Mouse (Mus musculus) cerebellum, postnatal 10 days (tissue): ENCODE data around the gene Wwp2.
A peak's percentile ranks its signal among the peaks of the same experiment; 100 is the strongest.
"Not testable (repeated sequence)": the region's sequence is repeated elsewhere in the genome, so short reads cannot be mapped to it uniquely, and the experiment has no call there.

ENCODE experiments used
- DNase-seq, 2 experiments: peaks; one replicate each; pipeline ENCODE4 v3.0.0; 2021; ENCODE audit warnings: mixed read lengths in 2 of 2

Wwp2 gene

DNA sequence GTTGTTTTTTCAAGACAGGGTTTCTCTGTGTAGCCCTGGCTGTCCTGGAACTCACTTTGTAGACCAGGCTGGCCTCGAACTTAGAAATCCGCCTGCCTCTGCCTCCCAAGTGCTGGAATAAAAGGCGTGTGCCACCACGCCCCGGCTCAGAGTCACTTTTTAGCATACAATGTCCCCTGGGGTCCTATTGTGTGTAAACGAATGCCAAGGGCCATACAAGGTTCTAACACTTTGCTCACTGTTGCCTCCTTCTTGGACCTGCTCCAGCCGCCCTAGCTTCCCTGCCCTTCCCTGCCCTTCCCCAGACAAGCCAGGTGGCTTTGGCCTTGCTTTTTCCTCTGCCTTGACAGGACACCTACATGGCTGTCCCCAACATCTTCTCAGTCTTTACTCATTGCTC lies 40.6 kb downstream of the Wwp2 start:
- DNase-seq, result not testable (repeated sequence)

DNA sequence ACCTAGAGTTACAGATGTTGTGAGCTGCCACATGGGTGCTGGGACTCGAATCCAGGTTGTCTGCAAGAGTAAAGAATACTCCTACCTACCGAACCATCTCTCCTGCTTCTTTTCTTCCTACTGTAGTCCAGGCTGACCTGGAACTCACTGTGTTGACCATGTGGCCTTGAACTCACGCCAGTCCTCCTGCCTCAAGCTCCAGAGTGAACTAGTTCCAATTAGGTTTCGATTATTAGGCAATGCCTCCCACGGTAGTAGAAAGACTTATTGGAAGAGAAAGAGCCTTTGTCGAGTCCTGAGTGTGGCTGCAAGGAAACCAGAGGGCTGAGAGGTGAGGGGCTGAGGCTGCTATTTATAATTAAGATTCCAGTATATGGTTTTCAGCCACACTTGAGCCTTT lies 42.6 kb downstream of the Wwp2 start:
- no peak for DNase-seq

DNA sequence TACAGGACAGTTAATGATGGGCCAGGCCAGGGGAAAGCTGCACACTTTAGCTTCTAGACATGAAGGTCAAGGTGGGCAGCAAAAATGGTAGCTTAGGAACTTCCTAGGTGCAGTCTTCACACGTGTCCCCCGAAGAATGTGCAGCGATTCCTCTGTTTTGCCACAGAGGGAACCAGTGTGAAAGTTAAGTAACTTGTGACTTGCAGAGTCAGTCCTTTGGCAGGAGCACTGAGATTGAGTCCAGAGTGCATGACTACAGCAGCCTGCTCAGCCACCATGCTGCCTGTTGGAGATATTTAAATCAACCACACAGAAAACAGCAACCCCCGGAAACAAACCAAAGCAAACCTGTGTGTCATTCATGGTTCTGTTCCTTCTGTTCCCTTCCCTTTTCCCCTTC lies 44.3 kb downstream of the Wwp2 start:
- no peak for DNase-seq

DNA sequence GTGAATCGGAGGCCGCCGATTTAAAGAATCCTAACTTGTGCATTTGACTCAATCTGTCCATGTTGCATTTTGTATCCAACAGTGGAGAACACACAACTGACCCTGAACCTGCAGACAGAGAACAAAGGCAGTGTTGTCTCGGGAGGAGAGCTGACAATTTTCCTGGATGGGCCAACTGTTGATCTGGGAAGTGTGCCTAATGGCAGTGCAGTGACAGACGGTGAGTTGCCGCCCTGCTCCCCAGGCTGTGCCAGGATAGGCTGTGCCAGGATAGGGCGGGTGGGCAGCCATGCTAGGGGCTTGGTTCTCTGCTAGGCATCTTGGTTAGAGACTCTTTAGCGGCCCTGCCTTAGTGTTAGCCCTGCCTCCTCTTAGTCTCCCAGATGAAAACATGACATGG lies 47.1 kb downstream of the Wwp2 start:
- DNase-seq, result peak; percentile 89 to 92

DNA sequence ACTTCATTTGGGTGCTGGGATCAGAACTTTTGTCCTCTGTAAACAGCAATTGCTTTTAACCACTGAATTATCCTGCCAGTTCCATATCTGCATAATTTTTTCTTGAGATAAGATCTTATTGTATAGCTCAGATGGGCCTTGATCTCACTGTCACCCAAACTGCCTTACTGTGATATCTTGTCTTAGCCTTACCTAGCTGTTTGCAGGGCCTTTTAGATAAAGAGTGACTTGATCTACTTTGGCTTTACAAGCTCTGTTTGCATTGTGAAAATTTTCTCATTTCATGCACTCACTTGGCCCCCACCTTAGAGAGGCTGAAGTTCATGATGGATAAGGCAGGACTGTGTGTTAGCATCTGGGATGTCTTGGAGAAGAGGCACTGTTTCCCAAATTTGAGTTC lies 48.8 kb downstream of the Wwp2 start:
- DNase-seq, result no peak

DNA sequence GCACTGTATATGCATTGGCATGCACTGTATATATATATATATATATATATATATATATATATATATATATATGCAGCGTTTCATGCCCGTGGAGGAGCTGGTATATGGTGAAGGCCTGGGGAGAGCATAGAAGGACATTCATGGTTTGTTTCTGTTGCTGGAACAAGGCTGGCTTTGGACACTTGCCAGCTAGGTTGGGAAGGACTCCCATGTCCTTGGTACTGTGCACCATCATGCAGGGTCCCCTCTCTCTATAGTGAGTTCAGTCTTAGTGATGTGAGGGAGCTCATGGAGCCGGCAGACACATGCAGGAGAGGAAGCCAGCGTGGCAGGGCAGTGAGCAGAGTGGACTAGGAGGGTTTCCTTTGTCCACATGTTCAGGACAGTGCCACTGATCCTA lies 52.4 kb downstream of the Wwp2 start:
- peak; percentile 33 to 39 for DNase-seq

DNA sequence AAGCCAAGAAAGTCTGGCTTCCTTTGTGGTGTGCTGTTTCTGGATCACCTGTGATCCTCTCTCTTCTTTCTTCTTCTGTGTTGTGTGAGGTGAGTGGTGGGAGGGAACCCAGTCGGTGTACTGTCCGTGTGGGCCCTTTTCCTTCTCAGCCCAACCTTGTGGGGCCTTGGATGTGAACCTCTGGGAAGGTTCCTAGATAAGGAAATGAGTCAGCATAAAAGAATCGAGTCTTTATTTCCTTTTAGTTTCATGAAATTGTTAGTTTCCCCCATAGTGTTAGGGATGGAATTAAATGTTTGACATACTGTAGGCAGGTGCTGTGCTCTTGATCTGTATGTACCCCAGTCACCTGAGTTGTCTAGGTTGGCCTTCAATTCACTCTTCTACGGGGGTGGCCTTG lies 52.9 kb downstream of the Wwp2 start:
- no peak for DNase-seq

DNA sequence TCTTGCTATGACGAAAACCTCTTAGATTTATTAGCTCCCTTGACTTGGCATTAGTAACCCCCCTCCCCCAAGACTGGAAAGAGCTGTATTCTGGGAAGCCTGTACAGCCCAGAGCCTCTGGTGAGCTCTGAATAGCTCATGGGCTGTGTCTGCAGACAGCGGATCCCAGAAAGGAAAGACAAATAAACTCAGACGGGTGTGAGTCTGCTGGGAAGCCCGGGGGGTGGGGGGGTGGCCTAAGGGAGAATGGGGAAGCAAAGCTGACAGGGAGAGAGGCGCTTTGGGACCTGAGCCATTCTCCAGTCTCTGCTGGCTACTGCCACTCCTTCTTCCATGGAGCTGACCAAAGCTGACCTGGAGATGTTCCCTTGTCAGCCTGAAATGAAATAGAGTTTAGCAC lies 53.8 kb downstream of the Wwp2 start:
- no peak for DNase-seq

DNA sequence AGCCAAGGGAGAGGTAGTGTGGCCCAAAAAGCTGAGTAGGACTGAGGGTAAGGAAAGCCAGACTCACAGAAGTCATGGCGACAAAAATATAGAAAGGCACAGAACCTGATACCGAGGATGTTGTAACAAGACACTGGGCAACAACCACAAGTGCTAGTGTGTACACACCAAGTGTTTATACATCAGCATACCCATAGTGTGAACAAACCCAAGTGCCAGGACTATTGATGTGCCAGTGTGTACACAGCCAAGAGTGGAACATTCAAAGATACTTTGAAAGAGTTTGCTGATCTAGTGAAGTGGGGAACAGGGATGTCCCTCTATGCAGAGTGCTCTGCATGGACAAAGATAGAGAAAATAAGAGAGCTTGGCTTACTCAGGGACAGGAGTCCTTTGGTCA lies 54.5 kb downstream of the Wwp2 start:
- no peak for DNase-seq

DNA sequence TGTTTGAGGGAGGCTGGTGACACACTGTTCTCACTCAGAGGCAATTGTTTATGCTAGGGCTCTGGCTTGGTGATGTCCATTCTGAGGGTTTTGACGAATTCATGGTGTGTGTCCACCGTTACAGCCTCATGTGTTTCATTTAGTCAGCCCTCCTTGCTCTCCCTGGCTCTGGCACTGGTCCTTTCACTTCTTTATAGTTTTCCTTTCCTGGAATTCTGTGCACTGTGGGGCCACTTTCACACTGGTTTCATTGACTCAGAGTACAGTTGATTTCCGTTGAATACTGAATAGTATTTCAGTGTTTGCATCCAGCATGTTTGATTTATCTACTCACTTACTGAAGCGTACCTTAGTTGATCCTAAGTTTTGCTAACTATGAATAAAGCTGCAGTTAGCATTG lies 55.0 kb downstream of the Wwp2 start:
- no peak for DNase-seq

DNA sequence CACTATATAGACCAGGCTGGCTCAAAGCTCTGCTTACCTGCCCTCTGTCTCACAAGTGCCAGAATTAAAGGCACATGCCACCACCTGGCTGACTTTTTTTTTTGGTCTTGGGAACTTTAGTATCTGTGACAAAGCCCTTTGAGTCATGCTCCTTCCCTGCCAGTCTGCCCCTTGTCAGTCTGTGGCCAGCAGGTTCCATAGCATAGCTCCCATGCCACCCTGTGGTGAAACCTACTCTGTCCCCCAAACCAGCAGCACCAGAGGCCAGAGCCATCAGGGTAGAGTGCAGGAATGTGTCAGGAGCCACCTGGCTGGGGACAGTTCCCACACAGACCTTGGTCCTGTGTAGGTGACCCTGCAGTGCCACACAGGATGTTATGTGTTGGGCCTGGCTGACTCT lies 55.7 kb downstream of the Wwp2 start:
- DNase-seq, result no peak

DNA sequence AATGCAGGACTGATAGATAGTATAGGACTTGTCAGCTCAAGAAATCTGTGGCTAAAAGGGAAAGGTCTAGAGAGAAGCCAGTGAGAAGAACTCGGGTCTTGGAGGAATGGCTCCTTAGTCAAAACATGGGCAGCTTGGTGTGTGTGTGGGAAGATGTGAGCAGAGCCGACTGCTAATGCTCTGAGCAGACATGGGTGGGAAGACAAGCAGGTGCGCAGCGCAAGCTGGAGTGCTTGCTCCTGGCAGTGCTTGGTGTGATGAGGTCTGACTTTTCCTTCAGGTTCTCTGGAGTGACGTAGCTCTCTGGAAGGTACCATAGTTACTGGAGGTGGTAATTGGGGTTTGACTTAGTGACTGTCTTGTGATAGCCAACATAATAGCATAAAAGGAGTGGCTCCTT lies 56.6 kb downstream of the Wwp2 start:
- no peak for DNase-seq

DNA sequence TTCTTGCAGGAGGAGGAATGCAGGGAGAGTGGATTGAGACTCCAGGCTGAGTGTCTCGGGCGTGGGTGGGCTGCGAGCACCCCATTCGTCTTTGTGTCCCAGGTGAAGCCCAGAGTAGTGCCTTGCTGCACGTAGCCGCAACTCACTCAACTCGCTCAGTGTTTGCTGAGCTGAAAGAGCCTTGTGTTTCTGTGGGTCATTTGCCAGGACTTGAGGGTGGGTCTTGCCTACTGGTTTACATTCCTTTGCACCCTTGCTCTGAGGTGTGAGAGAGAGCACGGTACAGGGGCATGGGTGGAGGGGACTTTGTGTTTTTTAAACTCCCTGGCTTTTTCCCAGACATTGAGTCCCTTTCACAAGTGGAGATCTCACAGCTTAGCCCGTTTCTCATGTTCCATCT lies 59.3 kb downstream of the Wwp2 start:
- no peak for DNase-seq

DNA sequence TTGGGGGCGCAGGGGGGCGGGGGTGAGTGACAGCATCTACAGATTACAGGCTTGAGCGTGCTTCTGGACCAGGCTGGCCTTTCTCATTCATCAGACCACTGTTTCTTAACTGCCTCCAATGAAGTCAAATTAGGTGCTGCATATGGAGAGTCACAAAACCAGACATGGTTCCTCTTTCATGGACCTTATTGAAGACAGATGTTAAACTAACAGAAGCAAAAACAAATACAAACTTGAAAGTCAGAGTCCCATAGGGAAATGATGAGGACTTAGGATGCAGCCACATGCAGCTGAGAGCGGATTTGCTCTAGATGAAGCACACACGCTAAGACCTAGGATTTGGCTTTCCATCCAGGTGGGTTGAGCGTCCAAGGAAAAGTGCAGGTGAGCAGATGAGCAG lies 61.5 kb downstream of the Wwp2 start:
- DNase-seq, result no peak

DNA sequence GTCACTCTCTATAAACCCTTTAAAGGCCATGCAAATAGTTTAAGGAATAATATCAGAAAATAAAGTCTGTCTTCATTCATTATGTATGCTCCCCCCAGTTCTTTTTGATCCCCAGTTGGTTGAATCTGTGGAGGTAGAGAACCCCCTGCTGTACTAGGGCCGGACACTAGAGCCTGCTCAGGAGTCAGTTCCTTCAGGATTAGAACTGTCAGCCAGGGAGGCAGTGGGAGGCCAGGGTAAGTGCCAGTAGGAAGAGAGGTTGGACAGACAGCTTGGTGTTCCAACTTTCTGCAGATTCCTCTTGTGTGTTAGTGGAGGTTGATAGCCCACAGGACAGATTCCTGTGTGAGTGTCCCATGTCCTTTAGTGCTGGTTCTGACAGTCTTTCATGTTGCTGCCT lies 62.2 kb downstream of the Wwp2 start:
- DNase-seq, result peak; percentile 69 to 77

DNA sequence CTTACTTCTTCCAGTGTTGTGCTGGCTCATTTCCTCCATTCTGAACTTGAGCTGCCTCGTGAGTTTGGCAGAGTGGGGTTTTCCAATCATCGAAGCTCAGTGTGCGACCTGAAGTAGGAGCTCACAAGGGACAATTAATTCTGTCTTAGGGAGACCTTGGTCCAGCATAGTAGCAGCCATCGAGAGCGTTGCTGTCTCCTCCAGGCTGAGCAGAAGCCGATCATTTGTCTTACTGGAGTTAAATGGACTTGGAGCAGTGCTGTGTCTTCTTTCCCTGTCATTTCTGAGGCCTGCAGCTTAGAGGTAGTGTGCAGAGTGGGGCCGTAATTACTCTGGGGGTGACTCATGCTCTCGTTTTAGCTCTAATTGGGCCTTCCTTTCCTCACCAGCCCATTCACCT lies 62.6 kb downstream of the Wwp2 start:
- DNase-seq, result no peak

DNA sequence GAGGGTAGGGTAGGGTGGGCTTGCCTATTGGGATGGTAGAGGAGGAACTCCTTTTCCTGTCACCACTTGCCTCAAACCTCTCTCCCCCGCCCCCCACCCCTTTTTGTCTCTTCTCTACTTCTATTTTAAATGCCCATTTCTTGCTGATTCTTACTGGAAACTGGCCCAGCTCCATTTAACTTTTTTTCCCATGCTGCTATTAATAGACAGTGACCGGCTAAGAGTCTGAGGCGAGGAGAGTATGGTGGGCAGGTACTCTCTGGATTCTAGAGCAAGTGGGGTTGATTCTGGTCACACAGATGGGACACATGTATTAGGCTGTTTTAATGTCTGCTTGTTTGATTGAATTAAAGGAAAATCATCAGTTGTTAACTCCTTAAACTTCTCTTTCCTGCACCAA lies 63.4 kb downstream of the Wwp2 start:
- no peak for DNase-seq

DNA sequence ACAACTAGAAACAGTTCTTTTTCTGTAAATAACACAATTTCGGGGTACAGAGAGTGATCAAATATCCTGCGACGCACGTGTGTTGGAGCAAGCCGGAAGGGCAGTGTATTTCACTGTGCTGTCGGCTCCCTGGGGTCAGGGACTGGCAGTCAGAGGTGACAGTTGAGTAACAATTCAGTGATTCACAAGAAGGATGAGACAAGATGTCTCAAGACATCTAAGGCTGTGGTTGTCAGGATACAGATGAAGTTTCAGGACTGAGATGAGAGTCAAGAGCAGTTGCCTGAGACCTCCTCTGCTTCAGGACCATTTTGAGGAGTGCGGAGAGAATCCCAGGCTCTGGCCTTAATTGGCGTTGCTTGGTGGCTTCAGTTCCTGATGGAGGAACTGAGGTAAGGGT lies 66.2 kb downstream of the Wwp2 start:
- no peak for DNase-seq

DNA sequence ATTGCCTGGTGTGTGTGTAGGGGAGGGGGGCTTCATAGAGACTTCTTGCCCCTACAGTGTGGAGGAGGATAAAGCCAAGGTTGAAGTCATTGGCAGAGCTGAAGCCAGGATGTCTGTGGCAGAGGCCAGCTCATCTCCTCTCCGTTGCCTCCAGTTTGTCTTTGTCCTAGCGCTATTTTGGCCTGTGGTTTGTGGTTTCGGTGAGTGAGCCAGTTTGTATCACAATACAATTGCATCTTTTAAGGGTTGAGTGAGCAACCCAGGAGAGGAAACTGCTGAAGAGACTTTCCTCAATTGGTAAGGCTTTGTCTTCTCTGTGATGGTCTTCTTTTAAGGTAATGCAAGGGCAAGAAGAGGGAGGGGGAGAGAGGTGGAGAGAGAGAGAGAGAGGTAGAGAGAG lies 66.8 kb downstream of the Wwp2 start:
- no peak for DNase-seq

DNA sequence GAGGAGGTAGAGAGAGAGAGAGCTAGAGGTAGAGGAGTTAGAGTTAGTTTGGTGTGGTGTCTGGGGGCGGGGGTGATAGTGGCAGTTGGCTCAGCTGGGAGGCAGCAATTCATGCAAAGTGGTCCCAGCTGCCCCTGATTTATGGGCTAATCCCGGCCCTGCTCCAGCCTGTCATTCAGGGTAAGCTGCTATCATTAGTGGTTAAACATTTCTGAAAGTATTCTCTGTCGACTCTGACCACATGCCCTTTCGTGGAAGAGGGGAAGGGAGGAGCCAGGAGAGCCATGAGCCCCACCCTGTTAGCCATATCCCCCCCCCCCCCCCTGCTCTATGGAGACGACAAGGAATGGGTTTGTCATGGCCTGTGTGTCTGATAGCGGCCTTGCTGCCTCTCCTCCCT lies 67.2 kb downstream of the Wwp2 start:
- peak; percentile 53 to 61 for DNase-seq

DNA sequence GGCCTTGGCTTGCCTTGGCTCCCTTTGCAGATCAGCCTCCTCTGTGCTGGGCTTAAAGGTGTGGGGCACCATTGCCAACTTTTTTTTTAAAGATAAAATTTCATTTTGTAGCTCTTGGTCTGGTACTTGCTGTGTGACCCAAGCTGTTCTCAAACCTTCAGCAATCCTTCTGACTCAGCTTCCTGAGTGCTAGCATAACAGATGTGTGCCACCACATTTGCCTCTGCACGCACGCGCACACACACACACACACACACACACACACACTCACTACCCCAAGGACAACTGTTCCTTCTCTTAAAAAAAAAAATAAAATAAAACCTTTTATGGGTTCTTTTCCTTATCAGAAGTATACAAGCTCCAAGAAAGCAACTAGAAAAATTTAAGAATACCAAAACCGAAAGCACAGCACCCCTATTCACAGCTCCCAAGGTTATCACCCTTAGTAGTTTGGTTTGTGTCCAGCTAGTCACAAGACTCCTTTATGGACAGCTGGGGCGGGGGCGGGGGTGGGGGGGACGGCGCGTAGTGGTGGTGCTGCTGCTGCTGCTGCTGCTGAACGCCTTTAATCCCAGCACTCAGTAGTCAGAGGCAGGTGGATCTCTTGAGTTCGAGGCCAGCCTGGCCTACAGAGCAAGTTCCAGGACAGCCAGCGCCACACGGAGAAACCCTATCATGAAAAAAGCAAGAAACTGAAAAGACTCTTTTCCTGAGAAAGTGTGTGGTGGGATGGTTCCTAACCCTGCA lies 68.2 kb downstream of the Wwp2 start:
- no peak for DNase-seq

DNA sequence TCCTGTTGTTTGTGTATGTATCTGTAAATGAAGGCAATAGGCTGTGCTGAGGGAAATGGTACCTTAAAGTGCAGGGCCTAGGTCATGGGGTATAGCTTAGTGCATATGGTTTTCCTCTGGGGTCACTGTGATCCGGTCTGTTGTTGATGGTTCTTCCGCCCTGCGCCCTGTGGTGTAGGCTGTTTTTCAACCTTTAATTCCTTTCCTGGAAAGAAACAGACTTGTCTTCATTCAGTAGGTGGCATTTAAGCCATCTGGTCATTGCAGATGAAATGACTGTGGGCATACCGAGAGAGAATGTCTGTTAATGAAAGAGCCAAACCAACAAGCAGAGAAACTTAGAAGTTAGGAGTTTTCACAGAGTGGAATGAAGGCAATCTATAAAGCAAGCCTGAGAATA lies 69.1 kb downstream of the Wwp2 start:
- peak; percentile 36 to 40 for DNase-seq

DNA sequence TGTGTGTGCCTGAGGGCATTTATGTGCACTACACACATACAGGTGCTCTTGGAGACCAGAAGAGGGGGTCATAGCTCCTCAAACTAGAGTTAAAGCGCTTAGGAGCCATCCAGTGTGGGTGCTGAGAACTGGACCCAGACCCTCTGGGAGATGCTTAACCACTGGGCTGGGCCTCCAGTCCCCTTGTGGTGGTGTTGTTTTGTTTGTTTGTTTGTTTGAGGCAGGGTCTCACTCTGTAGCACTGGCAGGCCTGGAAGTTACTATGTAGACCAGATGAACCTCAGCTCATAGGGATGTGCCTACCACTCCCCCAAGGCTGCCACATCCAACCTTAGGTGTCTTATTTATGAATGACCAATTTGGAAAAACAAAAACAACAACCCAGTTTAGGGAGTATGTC lies 70.9 kb downstream of the Wwp2 start:
- DNase-seq, result no peak

DNA sequence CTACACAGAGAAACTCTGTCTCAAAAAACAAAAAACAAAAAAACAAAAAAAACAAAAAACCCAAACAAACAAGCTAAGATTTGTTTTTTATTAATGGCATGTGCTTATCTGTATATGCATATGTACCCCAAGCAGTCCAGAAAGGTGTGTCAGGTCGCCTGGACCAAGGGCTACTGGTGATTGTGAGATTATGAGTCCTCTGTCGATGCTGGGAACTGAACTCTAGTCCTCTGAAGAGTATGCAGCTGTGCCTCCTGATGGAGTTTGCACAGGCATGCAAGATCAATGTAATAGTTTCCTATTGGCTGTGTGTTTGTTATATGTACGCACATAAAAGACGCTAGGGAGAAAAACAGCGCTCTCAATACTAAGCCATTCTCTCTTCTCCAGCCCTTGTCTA lies 74.0 kb downstream of the Wwp2 start:
- no peak for DNase-seq

DNA sequence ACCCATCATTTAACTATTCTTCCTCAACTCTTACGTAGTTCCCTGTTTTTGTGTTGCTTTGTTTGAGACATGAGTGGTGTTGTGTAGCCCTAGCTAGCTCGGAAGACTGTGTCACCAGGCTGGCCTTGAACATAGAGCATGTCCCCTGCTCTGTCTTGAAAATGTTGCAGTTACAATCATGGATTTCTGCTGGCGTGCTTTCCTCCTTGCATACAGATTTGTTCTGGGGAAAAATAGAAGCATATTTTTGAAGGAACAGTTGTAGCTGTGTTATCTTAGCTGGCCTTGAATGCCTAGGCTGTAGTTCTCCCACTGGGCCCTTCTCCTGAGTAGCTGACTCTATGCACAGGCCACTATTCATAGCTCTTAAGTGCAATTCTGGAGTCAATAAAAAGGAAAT lies 74.6 kb downstream of the Wwp2 start:
- no peak for DNase-seq

DNA sequence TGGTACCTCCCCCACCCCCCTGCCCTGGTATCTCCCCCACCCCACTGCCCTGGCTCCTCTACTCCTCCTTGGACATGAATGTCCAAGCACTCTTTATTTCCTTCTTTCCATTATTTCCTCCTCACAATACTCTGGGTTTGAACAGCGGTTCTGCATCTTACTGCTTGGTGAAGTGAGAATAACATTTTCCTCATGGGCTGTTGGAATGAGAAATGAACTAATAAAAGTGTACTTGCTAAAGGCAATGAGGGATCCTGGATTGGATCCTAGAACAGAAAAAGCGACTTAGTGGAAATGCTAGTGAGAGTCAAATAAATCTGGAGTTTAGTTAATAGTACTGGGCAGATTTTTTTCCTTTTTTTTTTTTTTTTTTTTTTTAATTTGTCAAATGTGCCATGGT lies 77.1 kb downstream of the Wwp2 start:
- no peak for DNase-seq
